Mouse (Mus musculus) testis, adult 2 months (tissue): ENCODE data around the gene Ccdc12.

ENCODE experiments used
- CTCF ChIP-seq: fragments of 200-500 bp; IDR thresholded peaks from 2 replicates; pipeline ENCODE4 v1.5.1; 2012; ENCODE audit warnings: low read depth, mild to moderate bottlenecking, inconsistent platforms, low read length, moderate library complexity; ENCODE audit not compliant: control insufficient read depth, insufficient read depth, insufficient replicate concordance
- POLR2A ChIP-seq: fragments of 200-500 bp; IDR thresholded peaks from 2 replicates; pipeline ENCODE4 v1.6.1; 2012; ENCODE audit warnings: low read depth, mild to moderate bottlenecking, inconsistent platforms, low read length, moderate library complexity; ENCODE audit not compliant: control insufficient read depth

- TF ChIP-seq CTCF (no peak), POLR2A (no peak)
Observed at GRCm38 (mm10) chr9:110750404-110751187, 94.3 kb downstream of the Ccdc12 start.
